Mouse (Mus musculus) heart, adult 9 months (tissue): ENCODE data around the gene Gm38394.
"Not testable (repeated sequence)": the region's sequence is repeated elsewhere in the genome, so short reads cannot be mapped to it uniquely, and the experiment has no call there.

ENCODE experiments used
- DNase-seq, 2 experiments: peaks; one replicate each; pipeline ENCODE4 v3.0.0; 2022; ENCODE audit warnings: low spot score in 2 of 2

The Gm38394 gene

GRCm38 (mm10) chr1:133661203-133661933 lies at the start of gene Gm38394:
TSS of gene Gm38394 (minus strand) at chr1:133661318.
- DNase-seq = peak; percentile 95

GRCm38 (mm10) chr1:133710895-133711294 lies 49.8 kb upstream of the Gm38394 start:
- DNase-seq = peak in 1 of 2 experiments; percentile 11

GRCm38 (mm10) chr1:133709292-133709691 lies 48.2 kb upstream of the Gm38394 start:
- no peak for DNase-seq

- not testable (repeated sequence) for DNase-seq
Measured at GRCm38 (mm10) chr1:133701824-133702223, 40.7 kb upstream of the Gm38394 start.

GRCm38 (mm10) chr1:133697935-133698620 lies 37.0 kb upstream of the Gm38394 start:
- DNase-seq = no peak

GRCm38 (mm10) chr1:133695901-133696300 lies 34.8 kb upstream of the Gm38394 start:
- peak in 1 of 2 experiments; percentile 21 for DNase-seq

GRCm38 (mm10) chr1:133694876-133695275 lies 33.8 kb upstream of the Gm38394 start:
- peak; percentile 40 to 62 for DNase-seq

- DNase-seq = no peak
Measured at GRCm38 (mm10) chr1:133694301-133694700, 33.2 kb upstream of the Gm38394 start.

- DNase-seq = no peak
Measured at GRCm38 (mm10) chr1:133693536-133694114, 32.5 kb upstream of the Gm38394 start.

GRCm38 (mm10) chr1:133692195-133692594 lies 31.1 kb upstream of the Gm38394 start:
- DNase-seq = no peak

GRCm38 (mm10) chr1:133691046-133691445 lies 29.9 kb upstream of the Gm38394 start:
- no peak for DNase-seq

- peak in 1 of 2 experiments; percentile 17 for DNase-seq
Measured at GRCm38 (mm10) chr1:133689897-133690296, 28.8 kb upstream of the Gm38394 start, which contains the start of gene Lax1. TSS of gene Lax1 (minus strand) at chr1:133690108.

- DNase-seq = no peak
Measured at GRCm38 (mm10) chr1:133688301-133688700, 27.2 kb upstream of the Gm38394 start.

- DNase-seq = peak; percentile 89 to 91
Measured at GRCm38 (mm10) chr1:133685749-133686519, 24.8 kb upstream of the Gm38394 start.

GRCm38 (mm10) chr1:133671801-133672200 lies 10.7 kb upstream of the Gm38394 start:
- DNase-seq = no peak

- DNase-seq = no peak
Measured at GRCm38 (mm10) chr1:133671266-133671665, 10.1 kb upstream of the Gm38394 start.

GRCm38 (mm10) chr1:133670776-133671175 lies 9.7 kb upstream of the Gm38394 start:
- DNase-seq = no peak

- no peak for DNase-seq
Measured at GRCm38 (mm10) chr1:133670190-133670589, 9.1 kb upstream of the Gm38394 start.

- DNase-seq = no peak
Measured at GRCm38 (mm10) chr1:133668618-133669017, 7.5 kb upstream of the Gm38394 start.

GRCm38 (mm10) chr1:133667721-133668120 lies 6.6 kb upstream of the Gm38394 start:
- DNase-seq = no peak

GRCm38 (mm10) chr1:133665713-133666112 lies 4.6 kb upstream of the Gm38394 start:
- DNase-seq = not testable (repeated sequence)
